Mouse (Mus musculus) ES-E14 (cell line): ENCODE results near the gene 1300017J02Rik. TPM values are rescaled to one million over a fixed set of nuclear protein-coding genes. Genes with fewer than 3 reads are reported as not detected.
"Not testable (repeated sequence)": the region's sequence is repeated elsewhere in the genome, so short reads cannot be mapped to it uniquely, and the experiment has no call there.

Source experiments
- DNase-seq: peaks from one replicate; pipeline ENCODE4 v3.0.0-alpha.2; 2013; ENCODE audit warnings: low read depth, low spot score
- H3K27ac ChIP-seq: 2 replicates; pipeline ENCODE4 v1.5.1; 2012; ENCODE audit warnings: low read depth, mild to moderate bottlenecking, low read length, moderate library complexity, mixed read lengths; ENCODE audit not compliant: poor library complexity, insufficient read depth, severe bottlenecking
- H3K36me3 ChIP-seq: 2 replicates; pipeline ENCODE4 v1.6.1; 2012; ENCODE audit warnings: mild to moderate bottlenecking, low read length, moderate library complexity, mixed read lengths; ENCODE audit not compliant: control insufficient read depth, poor library complexity, insufficient read depth, severe bottlenecking
- H3K4me1 ChIP-seq, 2 experiments: fragments of 150-350 bp in 1 of 2; sonication (generic) in 1 of 2; 2 replicates each; pipeline ENCODE4 v1.6.1; 2012; ENCODE audit warnings: low read length in 2 of 2, mild to moderate bottlenecking in 1 of 2, mixed read lengths in 1 of 2; ENCODE audit not compliant: control insufficient read depth in 2 of 2, insufficient read depth in 2 of 2, poor library complexity in 1 of 2
- H3K4me3 ChIP-seq, 2 experiments: fragments of 150-350 bp in 1 of 2; sonication (generic) in 1 of 2; 2 replicates each; pipeline ENCODE4 v1.5.1; 2012; ENCODE audit warnings: low read length in 2 of 2, low read depth in 1 of 2, mild to moderate bottlenecking in 1 of 2, mixed read lengths in 1 of 2; ENCODE audit not compliant: insufficient read depth in 1 of 2, poor library complexity in 1 of 2, severe bottlenecking in 1 of 2
- H3K9ac ChIP-seq: 2 replicates; pipeline ENCODE4 v1.6.1; 2012; ENCODE audit warnings: low read depth, mild to moderate bottlenecking, low read length, mixed read lengths; ENCODE audit not compliant: poor library complexity, insufficient read depth, severe bottlenecking
- H3K9me3 ChIP-seq: fragments of 150-350 bp; sonication (generic); 2 replicates; pipeline ENCODE4 v1.6.1; 2012; ENCODE audit warnings: low read depth, mild to moderate bottlenecking, low read length; ENCODE audit not compliant: control insufficient read depth, insufficient read depth
- CHD2 ChIP-seq: IDR thresholded peaks from 2 replicates; pipeline ENCODE4 v1.6.1; 2014; ENCODE audit warnings: mild to moderate bottlenecking, low read depth, low read length, inconsistent platforms
- HCFC1 ChIP-seq: IDR thresholded peaks from 2 replicates; pipeline ENCODE4 v1.6.1; 2012; ENCODE audit warnings: low read length, inconsistent platforms, borderline replicate concordance; ENCODE audit not compliant: insufficient read depth
- MAFK ChIP-seq: IDR thresholded peaks from 2 replicates; pipeline ENCODE4 v1.6.1; 2014; ENCODE audit warnings: mild to moderate bottlenecking, low read depth, low read length, inconsistent platforms; ENCODE audit not compliant: insufficient read depth
- ZC3H11A ChIP-seq: IDR thresholded peaks from 2 replicates; pipeline ENCODE4 v1.6.1; 2012; ENCODE audit warnings: low read depth, mild to moderate bottlenecking, inconsistent platforms, low read length, borderline replicate concordance
- ZNF384 ChIP-seq: IDR thresholded peaks from 2 replicates; pipeline ENCODE4 v1.6.1; 2012; ENCODE audit warnings: low read depth, low read length, inconsistent platforms
- in situ Hi-C, 2 experiments: fragments of 600-800 bp; cut with MboI; formaldehyde crosslinking; loops; one replicate each; pipeline ENCODE4 v1.15.1; 2025; ENCODE audit warnings: low sequenced_read_pairs in 2 of 2, inconsistent platforms in 1 of 2; ENCODE audit not compliant: unreplicated experiment in 2 of 2
- total RNA-seq: library from RNA; depleted of rRNA; stranded (reverse); fragments of 300-350 nt; gene quantifications from 2 replicates; pipeline ENCODE4 v1.2.3, GENCODE M21; 2012; rRNA removed

Gene 1300017J02Rik
- 2.1 and 3.1 TPM in 2 replicates for total RNA-seq

DNA sequence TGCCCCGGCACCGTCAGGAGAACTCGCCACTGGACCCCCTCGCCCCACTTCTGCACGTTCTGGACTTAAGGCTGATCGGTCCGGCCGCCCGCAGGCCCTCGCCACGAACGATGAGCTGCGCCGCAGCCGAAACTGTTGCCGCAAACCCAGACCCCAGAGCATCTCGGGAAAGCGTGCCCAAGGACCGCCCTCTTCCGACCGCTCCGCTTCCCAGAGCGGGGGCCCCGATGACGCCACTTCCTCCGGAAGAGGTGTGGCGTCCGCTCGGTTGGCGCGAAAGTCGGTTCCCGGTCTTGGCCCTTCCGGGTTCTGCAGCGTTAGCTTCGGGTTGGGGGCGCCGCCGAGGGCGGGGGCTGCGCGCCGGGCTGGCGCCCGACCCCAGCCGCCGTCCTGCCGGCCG is at the start of gene 1300017J02Rik, which contains the start of gene Topbp1:
TSS of gene 1300017J02Rik (minus strand) at position 156 of the 400 bp plus-strand sequence.
TSS of gene Topbp1 (plus strand) at position 289 of the 400 bp plus-strand sequence.
- peak within 1 kb of the TSS; percentile 98 for H3K9ac ChIP-seq
- peak; percentile 89 for DNase-seq
- peak within 1 kb of the TSS; percentile 84 for H3K27ac ChIP-seq
- in situ Hi-C loops: loop anchor here in 1 of 2 experiments (5.0 kb wide), 2 partner anchors 37 to 78 kb away; no protein-coding TSS in a partner anchor
- peak within 1 kb of the TSS; percentile 93 to 99 for H3K4me3 ChIP-seq
- H3K9me3 ChIP-seq: no peaks in the 10 kb centered on the region
- H3K4me1 ChIP-seq: peaks cover 0 to 8% of the 10 kb centered on the region in 2 experiments; a peak in 2 of 4 replicates
- TF ChIP-seq CHD2: no peak
- peak; percentile 73; the same call in 1 of the 2 replicates for TF ChIP-seq HCFC1
- TF ChIP-seq ZNF384: no peak
- no peak for TF ChIP-seq ZC3H11A
- TF ChIP-seq MAFK: no peak
- peaks cover 15% of the 10 kb centered on the region for H3K36me3 ChIP-seq

DNA sequence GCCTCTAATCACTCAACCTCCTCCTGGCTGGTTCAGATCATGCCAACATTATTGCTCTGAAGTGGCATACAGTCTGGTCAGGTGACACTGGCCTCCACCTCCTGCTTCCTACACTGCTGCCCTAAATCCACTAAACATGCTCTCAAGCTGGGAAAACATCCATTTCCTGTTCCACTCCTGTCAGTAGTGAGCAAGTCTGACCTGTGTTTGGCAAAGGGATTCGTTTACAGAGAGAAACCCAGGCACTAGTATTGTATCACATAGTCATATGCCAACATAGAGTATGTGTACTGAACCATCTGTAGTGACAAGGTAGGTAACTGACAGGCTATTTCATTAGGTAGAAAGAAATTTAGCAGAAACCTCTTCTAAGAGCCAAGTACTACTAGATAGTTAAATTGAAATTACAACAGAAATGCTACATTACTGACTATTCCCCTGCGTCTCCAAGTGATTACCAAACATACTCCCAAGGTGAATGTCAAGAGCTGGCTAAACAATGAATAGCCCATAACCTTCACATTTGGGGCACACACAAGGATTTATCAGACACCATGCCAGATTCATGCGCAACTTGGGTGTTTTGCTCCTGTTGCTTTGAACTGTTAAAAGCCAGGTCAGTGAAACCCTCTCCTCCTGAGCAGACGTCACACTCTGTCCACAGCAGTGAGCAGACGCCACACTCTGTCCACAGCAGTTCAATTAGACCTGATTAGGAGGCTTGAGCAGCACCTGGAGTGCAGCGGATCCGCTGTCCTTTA is 48.8 kb upstream of the 1300017J02Rik start:
- DNase-seq, H3K27ac ChIP-seq, H3K4me1 ChIP-seq, in situ Hi-C loops, H3K9me3 ChIP-seq, H3K9ac ChIP-seq, H3K4me3 ChIP-seq: not testable (repeated sequence)
- H3K36me3 ChIP-seq: peaks cover 27% of the 10 kb centered on the region

DNA sequence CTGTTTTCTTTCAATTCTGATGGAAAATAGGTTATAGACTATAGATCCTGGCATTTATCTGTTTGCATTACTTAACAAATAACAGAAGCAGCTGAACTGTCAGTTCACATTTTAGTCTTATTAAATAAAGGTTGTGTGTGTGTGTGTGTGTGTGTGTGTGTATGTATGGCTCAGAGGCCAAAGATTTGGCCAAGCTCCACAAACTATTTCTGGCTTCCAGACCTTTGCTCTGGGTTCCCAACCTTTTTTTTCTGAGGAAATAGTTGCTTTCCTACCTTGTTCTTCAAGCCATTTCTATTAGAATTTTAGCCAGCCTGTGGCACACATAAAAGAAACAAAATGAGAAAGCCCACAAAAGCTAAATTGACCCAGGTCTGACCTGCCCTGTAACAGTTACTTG is 43.9 kb upstream of the 1300017J02Rik start:
- TF ChIP-seq HCFC1 (no peak), CHD2 (no peak), ZC3H11A (no peak), MAFK (no peak), ZNF384 (no peak)
- peaks cover 20% of the 10 kb centered on the region for H3K36me3 ChIP-seq
- no peaks in the 10 kb centered on the region for H3K4me1 ChIP-seq
- in situ Hi-C loops: loop anchor here in 1 of 2 experiments (25.0 kb wide), 1 partner anchor 839 kb away; no protein-coding TSS in a partner anchor
- DNase-seq: no peak
- no peaks in the 10 kb centered on the region for H3K9me3 ChIP-seq
- H3K9ac ChIP-seq: no peak overlapping the region
- H3K4me3 ChIP-seq: no peak overlapping the region
- no peak overlapping the region for H3K27ac ChIP-seq

DNA sequence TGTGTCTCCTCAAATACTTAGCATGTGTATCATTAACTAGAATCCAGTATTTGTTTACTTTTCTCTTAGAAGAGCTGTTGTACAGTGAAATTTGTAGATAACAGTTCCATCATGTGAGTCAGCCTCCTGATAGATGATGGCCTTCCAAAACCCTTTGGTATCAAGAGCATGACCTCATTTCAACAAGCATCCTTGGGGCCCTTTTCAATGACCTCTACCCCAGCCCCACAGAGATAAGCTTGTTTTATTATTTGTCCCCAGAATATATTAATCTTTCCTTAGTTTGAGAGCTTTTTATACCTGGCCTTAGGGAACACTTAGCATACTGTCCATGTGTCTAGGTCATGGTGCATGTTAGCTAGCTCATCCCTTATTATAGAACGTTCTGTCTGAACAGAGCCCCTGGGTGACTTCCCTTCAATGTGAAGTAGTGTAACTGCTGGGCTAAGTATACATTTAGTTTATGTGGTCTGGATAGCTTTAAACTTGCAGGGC is 43.2 kb upstream of the 1300017J02Rik start:
- DNase-seq: no peak
- TF ChIP-seq HCFC1 (no peak), ZC3H11A (no peak), MAFK (no peak), CHD2 (no peak), ZNF384 (no peak)
- H3K9ac ChIP-seq: no peak overlapping the region
- H3K4me3 ChIP-seq: no peak overlapping the region
- H3K9me3 ChIP-seq: no peaks in the 10 kb centered on the region
- no peak overlapping the region for H3K27ac ChIP-seq
- peaks cover 25% of the 10 kb centered on the region for H3K36me3 ChIP-seq
- in situ Hi-C loops: loop anchor here in 1 of 2 experiments (25.0 kb wide), 1 partner anchor 839 kb away; no protein-coding TSS in a partner anchor
- H3K4me1 ChIP-seq: no peaks in the 10 kb centered on the region
